ENCODE assay signal across 25 mouse cellular contexts in the genomic region with DNA sequence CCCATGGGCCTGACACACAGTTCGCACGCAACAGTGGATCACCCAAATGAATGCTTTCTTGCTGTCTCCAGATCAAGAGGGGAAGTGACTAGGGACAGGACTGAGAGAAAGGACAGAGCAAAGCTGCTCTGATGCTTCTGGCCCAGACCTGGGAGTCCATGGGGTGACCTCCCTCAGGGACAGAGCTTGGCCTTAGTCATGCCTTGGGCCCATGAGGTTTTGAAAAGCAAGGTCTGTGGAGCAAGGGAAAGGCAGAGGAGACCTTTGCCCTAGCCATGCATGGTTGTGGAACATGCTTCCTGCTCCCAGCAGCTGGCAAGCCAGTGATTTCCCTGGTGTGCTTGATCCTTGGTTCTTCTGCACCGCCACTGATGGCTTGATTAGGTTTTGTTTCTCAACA. TPM values are rescaled to one million over a fixed set of nuclear protein-coding genes. Genes with fewer than 3 reads are reported as not detected.
DNase-seq lines count a peak whose midpoint lies in the region; ATAC-seq lines count a peak whose summit lies in the region.
"Had no signal": no experiment of that assay in that cellular context is flagged by ENCODE, and none has a peak within 500 bp of the region (broad histone marks: within the 10 kb centered on the region; RNA-seq: fewer than 3 reads in every experiment).

No protein-coding gene starts in this region.

- ATAC-seq in megakaryocyte, adult 5-6 weeks (ENCODE audit: poor library complexity, severe bottlenecking), result no peak
- ATAC-seq: CD4-positive, CD25-positive, alpha-beta regulatory T cell, adult 4 months; forebrain, embryonic 15.5 days; hindbrain, embryonic 16.5 days; intestine, embryonic 15.5 days had no signal

- no peaks in the 10 kb centered on the region for H3K27me3 ChIP-seq in megakaryocyte, embryonic 14.5 days (replicated peaks)
- H3K27me3 ChIP-seq: embryonic facial prominence, embryonic 13.5 days; forebrain, embryonic 12.5 days; forebrain, embryonic 15.5 days; heart, embryonic 12.5 days; heart, embryonic 15.5 days; intestine, embryonic 15.5 days had no signal

- peaks cover 54% of the 10 kb centered on the region for H3K4me1 ChIP-seq in megakaryocyte, embryonic 14.5 days
- H3K4me1 ChIP-seq: forebrain, embryonic 15.5 days; heart, embryonic 15.5 days; hindbrain, embryonic 13.5 days; intestine, embryonic 15.5 days had no signal

- H3K36me3 ChIP-seq in megakaryocyte, embryonic 14.5 days (replicated peaks; ENCODE audit: low read length), result no peaks in the 10 kb centered on the region
- H3K36me3 ChIP-seq: embryonic facial prominence, embryonic 10.5 days; embryonic facial prominence, embryonic 13.5 days; forebrain, embryonic 12.5 days; forebrain, embryonic 15.5 days; heart, embryonic 12.5 days; heart, embryonic 15.5 days; hindbrain, embryonic 10.5 days; hindbrain, embryonic 13.5 days; intestine, embryonic 15.5 days had no signal

- peak overlapping the region; percentile 16 for H3K4me3 ChIP-seq in megakaryocyte, embryonic 14.5 days (replicated peaks)
- H3K4me3 ChIP-seq: embryonic facial prominence, embryonic 10.5 days; embryonic facial prominence, embryonic 13.5 days; erythroblast, embryonic 14.5 days; forebrain, embryonic 12.5 days; forebrain, embryonic 15.5 days; heart, embryonic 12.5 days; heart, embryonic 15.5 days; hindbrain, embryonic 10.5 days; hindbrain, embryonic 13.5 days; intestine, embryonic 15.5 days had no signal

- peak; percentile 68 for DNase-seq in adrenal gland, postnatal 14 days
- DNase-seq in adrenal gland, adult 18-20 months (ENCODE audit: low spot score in 2 of 2), result no peak
- peak; percentile 23 for DNase-seq in adrenal gland, postnatal 25 days
- DNase-seq in urinary bladder, postnatal 36 days (ENCODE audit: low spot score in 2 of 2), result no peak
- DNase-seq: cerebellum, adult 11 months; cerebellum, adult 2 months; cerebellum, adult 9-11 months; cerebellum, postnatal 25 days; gastrocnemius, postnatal 25 days; heart, postnatal 10 days; heart, postnatal 36 days had no signal

- H3K9me3 ChIP-seq in megakaryocyte, embryonic 14.5 days, result no peaks in the 10 kb centered on the region
- H3K9me3 ChIP-seq: embryonic facial prominence, embryonic 10.5 days; embryonic facial prominence, embryonic 13.5 days; forebrain, embryonic 12.5 days; forebrain, embryonic 15.5 days; heart, embryonic 12.5 days; heart, embryonic 15.5 days; hindbrain, embryonic 10.5 days; hindbrain, embryonic 13.5 days; intestine, embryonic 15.5 days had no signal

RNA-seq across cellular contexts. Expression of gene Itpkb, which starts 7.4 kb away (rescaled TPM):
- 63.9 and 71.4 TPM in 2 replicates for total RNA-seq in adrenal gland, postnatal 14 days (2021)
- total RNA-seq in adrenal gland, adult 18-20 months (2021), result 10 to 100 TPM; 49.3 to 58.6 TPM
- polyA plus RNA-seq in megakaryocyte, embryonic 14.5 days (2012; ENCODE audit: insufficient read depth, low replicate concordance), result 36.8 and 40.6 TPM in 2 replicates
- 11.5 and 12.9 TPM in 2 replicates for total RNA-seq in megakaryocyte, adult 5-6 weeks (2015)
- total RNA-seq in megakaryocyte, adult 5-6 weeks (2017), result 10.9 and 13.6 TPM in 2 replicates
- total RNA-seq in adrenal gland, postnatal 25 days (2021), result 57.7 and 71.2 TPM in 2 replicates

RNA-seq across cellular contexts. Expression of gene Psen2, which starts 59.7 kb away (rescaled TPM):
- 26.6 and 30.4 TPM in 2 replicates for total RNA-seq in adrenal gland, postnatal 14 days (2021)
- 10 to 100 TPM; 29.0 to 33.0 TPM for total RNA-seq in adrenal gland, adult 18-20 months (2021)
- polyA plus RNA-seq in megakaryocyte, embryonic 14.5 days (2012; ENCODE audit: insufficient read depth, low replicate concordance), result 36.6 and 38.6 TPM in 2 replicates
- 14.0 and 17.3 TPM in 2 replicates for total RNA-seq in megakaryocyte, adult 5-6 weeks (2015)
- total RNA-seq in megakaryocyte, adult 5-6 weeks (2017), result 13.6 and 18.9 TPM in 2 replicates
- 31.0 and 35.5 TPM in 2 replicates for total RNA-seq in adrenal gland, postnatal 25 days (2021)

Comparison
In these comparisons a context has a peak if more than half of its experiments do, and no peak if none do; other contexts are left out.
1. DNase-seq: peak in adrenal gland, postnatal 14 days (single experiment) and adrenal gland, postnatal 25 days (single experiment); none in adrenal gland, adult 18-20 months (0 of 2) and urinary bladder, postnatal 36 days (0 of 2).